Mouse (Mus musculus) retina, postnatal 1 day (tissue): Measurements from ENCODE around the gene Lamc1.

Experiments used
- DNase-seq: peaks from one replicate; pipeline ENCODE4 v3.0.0-alpha.2; 2012

The Lamc1 gene

DNA sequence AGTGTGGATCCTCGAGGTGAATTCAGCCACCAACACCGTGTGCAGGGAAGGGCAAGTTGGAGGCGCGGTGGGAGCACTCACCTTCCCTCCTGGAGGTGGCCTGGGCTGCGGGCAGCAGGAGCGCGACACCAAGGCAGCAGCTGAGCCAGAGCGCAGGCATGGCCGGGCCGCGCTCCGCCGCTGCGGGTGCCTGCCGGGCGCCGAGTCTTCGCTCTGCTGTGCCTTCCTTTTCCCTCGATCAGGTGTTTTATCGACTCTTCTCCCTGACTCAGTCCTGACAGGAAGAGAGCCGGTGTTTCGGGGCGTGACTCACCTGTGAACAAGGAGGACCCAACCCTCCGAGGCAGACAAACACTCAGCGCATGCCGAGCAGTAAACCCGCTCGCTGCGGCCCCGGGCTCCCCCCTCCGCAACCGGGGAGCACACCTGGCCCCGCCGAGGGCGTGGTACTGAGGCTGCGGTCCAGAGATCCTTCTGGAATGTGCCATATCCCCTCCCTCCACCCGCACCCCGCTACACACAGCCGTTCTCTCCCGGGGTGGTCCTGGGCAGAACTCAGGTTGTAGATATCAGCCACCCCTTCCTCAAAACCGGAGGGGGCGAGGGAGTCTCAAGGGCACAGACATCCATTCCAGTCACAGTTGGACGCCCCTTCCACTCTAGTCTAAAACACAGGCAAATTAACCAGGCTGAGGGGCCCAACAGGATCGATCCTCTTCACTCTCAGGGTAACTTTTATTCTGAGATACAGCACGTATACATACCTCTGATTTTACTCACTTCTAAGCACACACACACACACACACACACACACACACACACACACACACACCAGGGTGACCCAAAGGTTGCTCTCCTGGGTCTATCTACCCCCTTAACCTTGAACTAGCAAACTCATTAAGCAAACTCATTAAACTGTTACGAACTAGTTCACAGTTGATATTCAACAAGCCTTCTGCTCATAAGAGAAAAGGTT lies 146.5 kb downstream of the Lamc1 start, which contains the start of gene Lamc2:
Lamc2 (minus strand) TSS at position 620 of the 976 bp plus-strand sequence.
- DNase-seq, result peak; percentile 38

DNA sequence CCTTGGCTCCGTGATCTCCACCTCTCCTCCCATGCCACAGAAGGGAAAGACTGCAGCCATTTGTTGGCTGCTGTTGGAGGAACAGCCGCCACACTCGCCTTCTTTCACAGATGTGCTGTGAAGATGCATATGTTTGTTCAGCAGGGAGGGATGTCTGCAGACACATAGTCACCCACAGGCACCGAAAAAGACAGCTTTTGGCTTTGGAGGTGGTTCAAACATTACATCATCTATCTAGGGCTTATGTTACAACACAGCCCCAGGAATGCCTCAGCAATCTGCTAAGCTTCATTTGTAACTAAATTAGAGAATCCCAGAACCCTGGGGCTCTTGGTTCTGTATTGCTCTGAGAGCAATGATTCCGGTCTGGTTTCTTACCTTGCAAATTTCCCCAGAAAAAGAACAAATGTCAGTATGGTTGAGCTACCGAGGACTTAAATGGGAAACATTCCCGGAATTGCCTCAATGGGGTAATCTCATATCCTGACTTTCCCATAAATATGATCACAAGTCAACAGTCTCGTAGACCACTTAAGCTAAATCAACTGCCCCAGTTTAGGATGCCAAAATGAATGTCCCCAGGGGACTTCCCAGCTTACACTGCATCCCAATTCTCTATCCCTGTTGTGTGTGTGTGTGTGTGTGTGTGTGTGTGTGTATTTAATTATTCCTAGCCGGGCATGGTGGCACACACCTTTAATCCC lies 151.8 kb downstream of the Lamc1 start:
- no peak for DNase-seq

DNA sequence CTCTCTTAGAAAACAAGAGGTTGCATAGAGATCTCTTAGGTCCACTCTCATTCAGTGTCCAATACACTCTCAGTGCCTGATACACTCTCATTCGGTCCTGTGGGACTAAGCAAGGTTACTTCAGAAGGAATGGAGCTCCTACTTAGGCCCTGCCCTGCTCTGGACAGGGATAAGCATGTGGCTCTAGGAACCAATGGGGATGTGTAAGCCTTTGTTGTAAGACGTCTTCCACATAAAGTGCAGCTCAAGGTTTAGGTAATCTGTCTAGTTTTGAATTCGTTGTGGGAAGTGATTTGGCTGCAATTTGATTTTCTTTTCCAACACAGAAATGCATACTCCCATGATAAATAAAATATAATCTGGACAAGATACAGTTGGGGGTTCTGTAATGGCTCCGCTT lies 152.4 kb downstream of the Lamc1 start:
- DNase-seq, result no peak

DNA sequence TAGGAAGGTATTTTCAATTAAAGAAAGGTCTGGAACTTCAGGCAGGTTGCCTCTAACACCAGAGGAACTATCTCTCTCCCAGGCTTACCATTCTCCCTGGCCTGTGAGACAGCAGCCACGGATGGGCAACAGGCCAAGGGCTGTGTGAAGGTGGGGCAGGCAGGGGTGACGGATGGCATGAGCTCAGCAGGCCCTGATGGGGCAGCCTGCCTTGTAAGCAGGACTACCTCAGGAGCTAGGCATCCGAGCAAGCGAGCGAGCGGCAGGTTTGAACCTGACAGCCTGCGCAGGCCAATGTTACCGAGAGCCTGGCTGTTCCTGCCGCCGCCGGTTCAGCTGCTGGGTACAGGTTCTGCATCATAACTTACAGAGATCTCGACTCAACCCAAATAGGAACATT lies 157.8 kb downstream of the Lamc1 start:
- no peak for DNase-seq

DNA sequence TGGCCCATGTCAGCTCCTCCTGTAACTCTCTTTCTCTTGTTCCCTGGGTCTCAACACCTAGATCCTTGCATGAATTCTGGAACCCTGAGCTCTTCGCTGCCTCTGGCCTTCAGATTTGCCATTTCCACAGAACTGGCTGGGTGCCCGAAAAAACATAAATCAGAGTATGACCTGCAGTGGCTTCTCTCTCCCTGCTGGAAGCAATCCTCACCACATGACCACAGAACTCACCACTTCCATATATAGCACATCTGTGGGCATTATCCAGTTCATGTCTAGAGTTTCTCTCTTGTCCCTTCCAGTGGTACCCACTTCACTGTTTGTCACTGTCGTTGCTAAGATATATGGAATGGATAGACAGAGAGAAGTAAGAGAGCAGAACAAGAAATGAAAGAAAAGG lies 159.3 kb downstream of the Lamc1 start:
- DNase-seq, result no peak

DNA sequence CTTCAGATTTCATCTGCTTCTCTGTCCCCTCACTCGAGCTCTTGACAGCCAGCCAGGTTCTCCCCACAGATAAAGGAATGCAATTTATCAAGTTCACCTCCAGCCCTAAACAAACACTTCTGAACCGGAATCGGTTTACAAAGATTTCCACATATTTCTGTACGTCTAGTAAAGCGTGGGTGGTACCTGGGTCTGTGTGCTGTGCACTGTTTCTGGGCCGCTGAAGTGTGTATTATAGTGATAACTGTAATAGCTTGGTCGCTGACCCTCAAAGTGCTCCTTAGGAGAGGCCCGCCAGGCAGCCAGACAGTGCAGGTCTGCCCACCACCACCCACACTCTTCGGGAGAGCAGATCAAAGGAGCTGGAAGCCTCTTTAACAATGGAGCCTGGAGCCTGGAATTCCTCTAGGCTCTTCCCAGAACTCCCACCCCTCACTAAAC lies 160.3 kb downstream of the Lamc1 start:
- no peak for DNase-seq

DNA sequence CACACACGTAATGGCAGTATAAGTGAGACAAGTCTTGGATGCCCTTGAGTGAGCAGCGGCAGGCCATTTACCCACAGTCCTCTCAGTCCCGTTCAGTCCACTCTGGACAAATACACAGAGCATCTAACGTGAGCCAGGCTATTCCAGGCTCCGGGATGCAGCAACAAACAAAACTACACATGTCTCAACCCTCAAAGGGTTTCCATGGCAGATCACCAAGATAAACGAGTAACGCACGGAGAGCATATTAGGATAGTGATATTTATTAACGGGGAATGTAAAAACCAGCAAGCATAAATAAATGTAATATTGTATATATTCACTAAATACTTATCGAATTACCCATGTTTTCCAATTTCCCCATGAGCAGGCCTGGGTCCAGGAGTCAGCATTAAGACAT lies 161.6 kb downstream of the Lamc1 start:
- DNase-seq, result no peak
